Mouse (Mus musculus): ENCODE measurements around the gene Apol8.

DNA sequence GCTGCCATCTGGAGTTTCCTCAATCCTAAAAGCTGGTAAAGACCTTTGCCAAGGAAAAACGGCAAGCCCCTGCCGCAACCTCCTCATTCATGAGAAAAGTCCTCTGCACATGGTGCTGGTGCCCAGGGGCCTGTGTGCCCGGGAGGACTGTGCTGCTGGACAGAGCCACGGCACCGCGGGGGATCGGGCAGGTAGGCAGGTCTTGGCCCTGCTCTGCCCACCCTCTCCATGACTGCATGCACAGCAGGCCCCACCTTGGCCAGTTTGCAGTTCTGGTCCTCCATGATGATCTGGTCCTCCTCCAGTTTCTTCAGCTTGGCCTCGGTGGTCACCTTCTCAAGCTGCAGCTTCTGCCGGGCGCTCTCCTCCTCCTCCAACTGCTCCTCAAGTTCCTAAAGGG is 17.5 kb upstream of the Apol8 start:
- TF ChIP-seq CTCF (IDR thresholded peaks at IDR 0.05; ENCODE audit: extremely low read depth, insufficient read depth, low read length) (no peak), POLR2A (IDR thresholded peaks at IDR 0.05; ENCODE audit: extremely low read depth, insufficient read depth, low read length) (no peak)
